Mouse (Mus musculus): ENCODE measurements around the gene Mlst8. TPM values are rescaled to one million over a fixed set of nuclear protein-coding genes. Genes with fewer than 3 reads are reported as not detected.

The Mlst8 gene
- polyA plus RNA-seq, 1 experiment: 33.7 TPM

DNA sequence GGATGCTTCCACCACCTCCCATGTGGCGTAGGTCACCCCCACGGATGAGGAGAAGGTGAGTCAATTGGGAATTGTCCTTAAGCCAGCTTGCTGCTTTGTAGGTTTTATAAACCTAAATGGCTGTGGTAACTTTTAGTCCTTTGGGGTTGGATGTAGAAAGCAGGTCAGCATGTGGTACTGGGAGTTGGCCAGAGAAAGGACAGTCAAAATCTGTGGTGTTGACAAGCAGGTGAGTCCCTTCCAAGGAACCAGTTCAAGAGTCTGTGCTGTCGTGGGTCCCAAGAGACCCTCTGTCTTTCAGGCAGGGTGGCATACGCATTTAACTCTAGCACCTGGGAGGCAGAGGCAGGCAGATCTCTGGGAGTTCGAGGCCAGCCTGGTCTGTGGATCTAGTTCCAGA, 54.4 kb downstream of the Mlst8 start:
- Histone ChIP-seq H3K27me3 (ENCODE audit: control insufficient read depth, insufficient read depth, low read length) (no peaks in the 10 kb centered on the region), H3K27ac (ENCODE audit: insufficient read depth, low read depth, low read length) (no peak overlapping the region), H3K4me3 (ENCODE audit: low read depth, low read length) (no peak overlapping the region), H3K4me1 (ENCODE audit: control insufficient read depth, insufficient read depth, insufficient read length, low read length) (peaks cover 3% of the 10 kb centered on the region; the same call in 1 of the 2 replicates), H3K36me3 (ENCODE audit: control insufficient read depth, insufficient read depth, low read length) (peaks cover 49% of the 10 kb centered on the region)
- WGBS: 91% methylated on average over 5 of the region's 5 CpGs
- TF ChIP-seq CTCF (IDR thresholded peaks at IDR 0.05; ENCODE audit: extremely low read depth, insufficient read length, insufficient replicate concordance, low read depth, low read length): no peak
- no peak for TF ChIP-seq POLR2A (IDR thresholded peaks at IDR 0.05; ENCODE audit: low read depth, low read length)

Other genes starting within 250 kb of the Mlst8 start
- 4.1 and 8.4 TPM in 2 replicates for gene Ccnf, start 227.6 kb downstream of the Mlst8 start, polyA plus RNA-seq (2012; rRNA removed)
- 0.01 TPM in 1 of 2 replicates, not detected in the other for gene Abca17, start 128.0 kb downstream of the Mlst8 start, polyA plus RNA-seq (2012; rRNA removed)
- gene Abca3, start 127.1 kb downstream of the Mlst8 start, polyA plus RNA-seq (2012; rRNA removed): 14.2 and 37.0 TPM in 2 replicates
- gene Rnps1, start 64.5 kb downstream of the Mlst8 start, polyA plus RNA-seq (2012; rRNA removed): 44.2 and 76.7 TPM in 2 replicates
- gene Eci1, start 52.4 kb downstream of the Mlst8 start, polyA plus RNA-seq (2012; rRNA removed): 52.7 and 97.7 TPM in 2 replicates
- gene Dnase1l2, start 36.0 kb downstream of the Mlst8 start, polyA plus RNA-seq (2012; rRNA removed): 2.9 and 4.8 TPM in 2 replicates
- gene E4f1, start 8.8 kb downstream of the Mlst8 start, polyA plus RNA-seq (2012; rRNA removed): 52.9 and 74.5 TPM in 2 replicates
- gene Pgp, start 8.7 kb downstream of the Mlst8 start, polyA plus RNA-seq (2012; rRNA removed): 130 and 178 TPM in 2 replicates
- 0.77 and 2.3 TPM in 2 replicates for gene Bricd5, start 5.2 kb downstream of the Mlst8 start, polyA plus RNA-seq (2012; rRNA removed)
- gene Caskin1, start 9.5 kb upstream of the Mlst8 start, polyA plus RNA-seq (2012; rRNA removed): 0.50 and 0.77 TPM in 2 replicates
- gene Traf7, start 48.9 kb upstream of the Mlst8 start, polyA plus RNA-seq (2012; rRNA removed): 75.8 and 113 TPM in 2 replicates
- 1.2 and 6.1 TPM in 2 replicates for gene Rab26, start 55.1 kb upstream of the Mlst8 start, polyA plus RNA-seq (2012; rRNA removed)
- gene Pkd1, start 70.8 kb upstream of the Mlst8 start, polyA plus RNA-seq (2012; rRNA removed): 26.1 and 31.9 TPM in 2 replicates
- gene Tsc2, start 153.6 kb upstream of the Mlst8 start, polyA plus RNA-seq (2012; rRNA removed): 52.8 and 83.5 TPM in 2 replicates
- gene Nthl1, start 153.6 kb upstream of the Mlst8 start, polyA plus RNA-seq (2012; rRNA removed): 6.0 and 7.2 TPM in 2 replicates
- 35.6 and 44.9 TPM in 2 replicates for gene Slc9a3r2, start 171.2 kb upstream of the Mlst8 start, polyA plus RNA-seq (2012; rRNA removed)
- gene Npw, start 179.4 kb upstream of the Mlst8 start, polyA plus RNA-seq (2012; rRNA removed): 2.0 and 6.5 TPM in 2 replicates
- 41.1 and 85.8 TPM in 2 replicates for gene Zfp598, start 190.6 kb upstream of the Mlst8 start, polyA plus RNA-seq (2012; rRNA removed)
- 1.2 and 1.3 TPM in 2 replicates for gene Syngr3, start 210.9 kb upstream of the Mlst8 start, polyA plus RNA-seq (2012; rRNA removed)
- 22.8 and 35.9 TPM in 2 replicates for gene Gfer, start 217.1 kb upstream of the Mlst8 start, polyA plus RNA-seq (2012; rRNA removed)
- 57.7 and 115 TPM in 2 replicates for gene Noxo1, start 217.2 kb upstream of the Mlst8 start, polyA plus RNA-seq (2012; rRNA removed)
- gene Tbl3, start 228.6 kb upstream of the Mlst8 start, polyA plus RNA-seq (2012; rRNA removed): 26.0 and 49.6 TPM in 2 replicates
- gene Rnf151, start 239.0 kb upstream of the Mlst8 start, polyA plus RNA-seq (2012; rRNA removed): 0.19 TPM in 1 of 2 replicates, not detected in the other
- gene Rps2, start 239.0 kb upstream of the Mlst8 start, polyA plus RNA-seq (2012; rRNA removed): 1,627 and 2,207 TPM in 2 replicates
- 384 and 403 TPM in 2 replicates for gene Ndufb10, start 245.4 kb upstream of the Mlst8 start, polyA plus RNA-seq (2012; rRNA removed)
- 0.11 and 0.19 TPM in 2 replicates for gene Rpl3l, start 248.7 kb upstream of the Mlst8 start, polyA plus RNA-seq (2012; rRNA removed)